Mouse (Mus musculus): Measurements from ENCODE around the gene Msh4.

DNA sequence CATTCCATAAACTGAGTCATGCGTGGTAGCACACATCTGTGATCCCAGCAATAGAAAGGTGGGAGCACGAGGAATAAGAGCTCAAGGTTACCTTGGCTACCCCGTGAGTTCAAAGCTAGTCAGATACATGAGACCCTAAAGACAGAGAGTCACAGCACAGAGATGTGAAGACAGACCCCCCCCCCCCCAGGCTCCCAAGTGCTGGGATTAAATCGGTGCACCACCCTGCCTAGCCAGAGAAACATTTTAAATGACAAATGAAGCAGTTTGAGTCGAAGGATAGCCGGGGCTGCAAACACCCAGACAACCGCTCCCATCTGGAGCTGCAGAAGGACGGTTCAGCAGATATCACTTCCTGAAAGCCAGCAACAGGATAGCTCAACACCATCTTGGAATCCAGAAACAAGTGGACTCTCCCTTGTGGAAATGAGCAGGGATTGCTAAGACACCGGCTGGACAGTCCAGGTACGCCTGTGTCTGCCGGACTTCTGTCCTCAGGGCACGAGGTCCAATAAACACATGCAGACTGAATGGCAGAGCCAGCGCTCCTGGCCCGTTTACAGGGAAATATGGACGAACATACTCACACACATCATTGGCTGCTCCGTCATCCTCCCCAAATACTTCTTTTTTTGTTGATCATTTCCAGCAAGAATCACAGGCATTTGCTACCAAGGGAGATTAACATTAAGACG, 31.3 kb upstream of the Msh4 start:
- TF ChIP-seq CTCF (IDR thresholded peaks at IDR 0.05; ENCODE audit: low read depth, low read length) (no peak), GATA1 (IDR thresholded peaks at IDR 0.05; ENCODE audit: borderline replicate concordance, low read length) (no peak)
